24 mouse cellular contexts compared by ENCODE assay signal in the genomic region with DNA sequence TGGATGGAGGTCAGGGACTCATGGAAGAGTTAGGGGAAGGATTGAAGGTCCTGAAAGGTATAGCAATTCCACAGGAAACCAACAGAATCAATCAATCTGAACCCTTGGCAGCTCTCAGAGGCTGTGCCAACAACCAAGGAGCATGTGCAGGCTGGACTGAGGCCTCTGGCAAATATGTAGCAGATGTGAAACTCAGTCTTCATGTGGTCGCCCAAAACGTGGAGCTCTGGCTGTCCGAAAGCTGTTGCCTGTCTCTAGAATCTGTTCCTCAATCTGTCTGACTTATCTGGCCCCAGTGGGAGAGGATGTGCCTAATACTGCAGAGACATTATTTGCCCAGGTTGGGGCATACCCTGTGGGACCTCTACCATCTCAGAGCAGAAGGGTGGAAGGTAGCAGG.
DNase-seq lines count a peak whose midpoint lies in the region; ATAC-seq lines count a peak whose summit lies in the region.
"Had no signal": no experiment of that assay in that cellular context is flagged by ENCODE, and none has a peak within 500 bp of the region (broad histone marks: within the 10 kb centered on the region; RNA-seq: fewer than 3 reads in every experiment).

No protein-coding gene starts in this region.

- peak; percentile 72 for ATAC-seq in common myeloid progenitor, adult 5-6 weeks (replicated peaks; ENCODE audit: low read depth, poor library complexity, severe bottlenecking)
- ATAC-seq in megakaryocyte, adult 5-6 weeks (ENCODE audit: poor library complexity, severe bottlenecking): peak; percentile 71
- ATAC-seq: forebrain, embryonic 14.5 days; forebrain, embryonic 16.5 days; Patski had no signal

- peak; percentile 40 for DNase-seq in A20 (ENCODE audit: low read depth, low spot score)
- DNase-seq in splenic B cell, adult 2 months (ENCODE audit: low read depth, low spot score): peak; percentile 5
- DNase-seq in T-cell, adult 2 months (ENCODE audit: low spot score): no peak
- DNase-seq in urinary bladder, postnatal 36 days (ENCODE audit: low spot score in 2 of 2): no peak
- DNase-seq in layer of hippocampus, postnatal 25 days (ENCODE audit: extremely low spot score in 1 of 2, low spot score in 1 of 2): no peak
- DNase-seq: adrenal gland, adult 2 months; adrenal gland, postnatal 10 days; adrenal gland, postnatal 25 days; cerebellum, adult 11 months; cerebellum, adult 18-20 months; cerebellum, adult 8-10 months; cerebellum, adult 9-11 months; cerebellum, postnatal 25 days; embryo, embryonic 11 days had no signal

- H3K27me3 ChIP-seq in splenic B cell, adult 2 months (ENCODE audit: control insufficient read depth, insufficient read depth, low read length, poor library complexity, severe bottlenecking): no peaks in the 10 kb centered on the region
- H3K27me3 ChIP-seq: embryonic facial prominence, embryonic 13.5 days; embryonic facial prominence, embryonic 15.5 days; forebrain, embryonic 12.5 days; Patski had no signal

- H3K36me3 ChIP-seq in splenic B cell, adult 2 months (ENCODE audit: control insufficient read depth, insufficient read depth, low read length, poor library complexity, severe bottlenecking): no peaks in the 10 kb centered on the region
- H3K36me3 ChIP-seq: embryonic facial prominence, embryonic 13.5 days; embryonic facial prominence, embryonic 15.5 days; forebrain, embryonic 10.5 days; forebrain, embryonic 12.5 days; G1E had no signal

Comparison
In these comparisons a context has a peak if more than half of its experiments do, and no peak if none do; other contexts are left out.
1. DNase-seq: peak in A20 (single experiment) and splenic B cell, adult 2 months (single experiment); none in T-cell, adult 2 months (single experiment), urinary bladder, postnatal 36 days (0 of 2) and layer of hippocampus, postnatal 25 days (0 of 2).